Mouse (Mus musculus): ENCODE measurements around the gene Fth1. TPM values are rescaled to one million over a fixed set of nuclear protein-coding genes. Genes with fewer than 3 reads are reported as not detected.

The Fth1 gene
- 1,000 to 10,000 TPM; 2,763 to 3,169 TPM for total RNA-seq (2023)

DNA sequence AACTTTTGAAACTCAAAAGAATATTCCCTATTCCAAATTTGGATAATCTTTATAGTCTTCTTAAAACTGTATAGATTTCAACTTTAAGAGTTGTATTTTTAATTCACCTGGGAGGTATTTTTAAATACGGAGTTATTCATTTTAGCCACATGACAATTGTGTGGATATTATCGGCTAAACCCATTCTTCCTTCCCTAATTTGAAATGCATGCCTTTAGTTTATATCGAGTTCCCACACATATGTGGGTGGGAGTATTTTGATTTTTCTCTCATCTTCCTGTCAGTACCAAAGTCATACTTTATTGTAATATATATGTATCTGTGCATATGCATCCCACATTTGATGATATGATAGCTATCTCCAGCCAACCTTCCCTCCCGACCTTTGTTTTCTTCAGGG, at the start of gene Fth1:
Gene Fth1 (plus strand): TSS at position 341 of the 400 bp plus-strand sequence.

GRCm38 (mm10) chr19:10001206-10001969, 21.0 kb downstream of the Fth1 start, which contains the start of the genes Best1 and Rab3il1:
Best1 (minus strand) TSS chr19:10001633.
Rab3il1 (plus strand) TSS chr19:10001669.

Other genes starting within 250 kb of the Fth1 start
- not detected for gene Scgb2a2, start 133.0 kb upstream of the Fth1 start, total RNA-seq (2023)
- 100 to 1,000 TPM; 188 to 200 TPM for gene Incenp, start 81.0 kb upstream of the Fth1 start, total RNA-seq (2023)
- not detected for gene Best1, start 21.0 kb downstream of the Fth1 start, total RNA-seq (2023)
- gene Rab3il1, start 21.1 kb downstream of the Fth1 start, total RNA-seq (2023), result 1 to 10 TPM; 5.0 to 9.6 TPM
- gene Fads3, start 61.0 kb downstream of the Fth1 start, total RNA-seq (2023), result 1 to 10 TPM; 2.0 to 5.5 TPM
- gene Fads2, start 121.1 kb downstream of the Fth1 start, total RNA-seq (2023), result 1 to 10 TPM; 2.0 to 5.1 TPM
- 1 to 10 TPM; 8.3 to 9.4 TPM for gene Fads1, start 202.3 kb downstream of the Fth1 start, total RNA-seq (2023)
- 100 to 1,000 TPM; 104 to 110 TPM for gene Tmem258, start 223.4 kb downstream of the Fth1 start, total RNA-seq (2023)
- gene Fen1, start 223.6 kb downstream of the Fth1 start, total RNA-seq (2023), result 10 to 100 TPM; 39.5 to 42.6 TPM

Measured in neutrophil, adult 59 days (primary cell).